Comparison of ENCODE assay signal across 9 mouse cellular contexts in genomic region chr8:110630571-110631071, GRCm38 (mm10). TPM values are rescaled to one million over a fixed set of nuclear protein-coding genes. Genes with fewer than 3 reads are reported as not detected.
DNase-seq lines count a peak whose midpoint lies in the region; ATAC-seq and TF ChIP-seq lines count a peak whose summit lies in the region.
"Had no signal": no experiment of that assay in that cellular context is flagged by ENCODE, and none has a peak within 500 bp of the region (broad histone marks: within the 10 kb centered on the region; RNA-seq: fewer than 3 reads in every experiment).

No protein-coding gene starts in this region.

- no peak for TF ChIP-seq CTCF in brain, embryonic 14.5 days (IDR thresholded peaks at IDR 0.05; ENCODE audit: borderline replicate concordance, extremely low read depth, insufficient read depth, insufficient read length)

- H3K4me3 ChIP-seq in liver, embryonic 11.5 days (ENCODE audit: low read depth, low read length): no peak overlapping the region

- intact Hi-C loops in gastrocnemius, postnatal 36 days (cut with DNase I): loop anchor here (10.0 kb wide), 1 partner anchor 444 kb away; no protein-coding TSS in a partner anchor

- TF ChIP-seq POLR2A in brain, embryonic 14.5 days (IDR thresholded peaks at IDR 0.05; ENCODE audit: borderline replicate concordance, extremely low read depth, insufficient read depth, insufficient read length, poor library complexity, severe bottlenecking): no peak

- no peak for ATAC-seq in liver, embryonic 11.5 days (replicated peaks; ENCODE audit: low FRiP score)

- H3K27me3 ChIP-seq in liver, embryonic 11.5 days (replicated peaks; ENCODE audit: control insufficient read depth, insufficient read depth, low read length): no peaks in the 10 kb centered on the region

- no peaks in the 10 kb centered on the region for H3K9me3 ChIP-seq in liver, embryonic 11.5 days (ENCODE audit: control insufficient read depth, low read length)

- H3K4me1 ChIP-seq in liver, embryonic 11.5 days (replicated peaks; ENCODE audit: control insufficient read depth, insufficient read depth, low read length): no peaks in the 10 kb centered on the region

- no peak overlapping the region for H3K4me2 ChIP-seq in liver, embryonic 11.5 days

- no peak overlapping the region for H3K27ac ChIP-seq in liver, embryonic 11.5 days (ENCODE audit: low read depth, low read length)
- H3K27ac ChIP-seq: liver, embryonic 14.5 days had no signal

- 89% methylated on average over 8 of the region's 8 CpGs for WGBS in liver, embryonic 11.5 days

- H3K9ac ChIP-seq in liver, embryonic 11.5 days (ENCODE audit: low read depth, low read length): no peak overlapping the region
- H3K9ac ChIP-seq: liver, embryonic 14.5 days had no signal

- peak; percentile 21 for DNase-seq in liver
- DNase-seq in liver, embryonic 11.5 days (ENCODE audit: low spot score): no peak
- peak; percentile 46 for DNase-seq in brain, embryonic 14.5 days (ENCODE audit: low read depth)
- peak; percentile 64 to 67 for DNase-seq in gastrocnemius, postnatal 36 days
- peak; percentile 78 for DNase-seq in kidney, postnatal 10 days
- peak; percentile 24 for DNase-seq in lung, postnatal 36 days
- peak; percentile 74 to 86 for DNase-seq in urinary bladder, postnatal 4 days (ENCODE audit: low spot score in 2 of 2)
- no peak for DNase-seq in yolk sac, embryonic 10.5 days (ENCODE audit: low spot score)

- peaks cover 7% of the 10 kb centered on the region; the same call in 1 of the 2 replicates for H3K36me3 ChIP-seq in liver, embryonic 11.5 days (ENCODE audit: control insufficient read depth, insufficient read depth, low read length)

RNA-seq across cellular contexts. Expression of gene Vac14, which starts 12.2 kb away (rescaled TPM):
- polyA plus RNA-seq in liver, embryonic 11.5 days (2014; fragmentation: Nextera tagmentation; extraction: Ambion mirVana): 34.1 and 38.9 TPM in 2 replicates
- polyA plus RNA-seq in brain, embryonic 14.5 days (2012; rRNA removed): 45.9 and 48.6 TPM in 2 replicates
- 10 to 100 TPM; 15.8 to 16.0 TPM for total RNA-seq in gastrocnemius, postnatal 36 days (2021)

Comparison
In these comparisons a context has a peak if more than half of its experiments do, and no peak if none do; other contexts are left out.
1. DNase-seq: peak in liver (single experiment), brain, embryonic 14.5 days (single experiment), gastrocnemius, postnatal 36 days (2 of 2), kidney, postnatal 10 days (single experiment), lung, postnatal 36 days (single experiment) and urinary bladder, postnatal 4 days (2 of 2); none in liver, embryonic 11.5 days (single experiment) and yolk sac, embryonic 10.5 days (single experiment).